Mouse (Mus musculus) C2C12 (cell line): Measurements from ENCODE around the gene Arhgap28.

Experiments used
- CTCF ChIP-seq: IDR thresholded peaks from one replicate; pipeline ENCODE4 v1.5.1; 2011; ENCODE audit not compliant: control insufficient read depth, insufficient read depth, insufficient read length
- MYOG ChIP-seq: IDR thresholded peaks from one replicate; pipeline ENCODE4 v1.6.1; 2011; ENCODE audit not compliant: control insufficient read depth, insufficient read length; ENCODE audit errors: extremely low read depth

DNA sequence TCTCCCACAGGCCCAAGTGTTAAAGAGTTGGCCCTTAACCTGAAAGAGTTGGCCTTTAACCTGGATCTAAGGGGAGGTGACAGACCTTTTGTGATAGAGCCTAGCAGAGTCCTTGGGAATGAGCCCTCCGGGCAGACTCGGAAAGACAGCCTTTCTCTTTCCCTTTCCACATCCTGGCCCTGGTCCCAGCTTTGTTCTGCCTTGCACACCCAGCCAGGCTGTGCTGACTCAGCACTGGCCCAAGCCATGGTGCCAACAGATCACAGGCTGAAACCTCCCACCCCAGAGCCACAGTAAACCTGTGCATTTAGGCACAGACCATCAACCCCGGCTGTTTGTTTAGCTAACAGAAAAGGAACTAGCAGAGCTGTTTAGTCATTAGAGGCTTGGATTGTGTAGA, 25.1 kb downstream of the Arhgap28 start:
- TF ChIP-seq CTCF (no peak), MYOG (no peak)
